Mouse (Mus musculus) adrenal gland, adult 2 months (tissue): ENCODE results near the gene Gm16434. TPM values are rescaled to one million over a fixed set of nuclear protein-coding genes. Genes with fewer than 3 reads are reported as not detected.
"Not testable (repeated sequence)": the region's sequence is repeated elsewhere in the genome, so short reads cannot be mapped to it uniquely, and the experiment has no call there.

Source experiments
- DNase-seq: peaks from one replicate; pipeline ENCODE4 v3.0.0; 2021
- long read RNA-seq: library from polyadenylated mRNA; stranded (forward); transcript quantifications from one replicate; pipeline ENCODE4 v2.0.0, GENCODE M21; 2021
- polyA plus RNA-seq: library from polyadenylated mRNA; depleted of rRNA; stranded (reverse); fragments of >200 nt; gene quantifications from 2 replicates; pipeline ENCODE4 v1.2.3, GENCODE M21; 2012; rRNA removed
- total RNA-seq, 2 experiments: library from RNA; stranded (reverse); gene quantifications; 2 replicates each; pipeline ENCODE4 v1.2.3; 2021

Gene Gm16434
- total RNA-seq (not detected), polyA plus RNA-seq (not detected in 2 replicates)
- long read RNA-seq: 0 reads

GRCm38 (mm10) chr14:7194440-7194839 is at the start of gene Gm16434:
Gene Gm16434, minus strand, starts transcription at chr14:7194540.
- not testable (repeated sequence) for DNase-seq

GRCm38 (mm10) chr14:7243498-7243897 is 49.2 kb upstream of the Gm16434 start:
- DNase-seq: not testable (repeated sequence)

GRCm38 (mm10) chr14:7200070-7200469 is 5.7 kb upstream of the Gm16434 start:
- not testable (repeated sequence) for DNase-seq

GRCm38 (mm10) chr14:7174483-7174971 is 19.8 kb downstream of the Gm16434 start, which contains the start of gene Gm3512:
Gene Gm3512, minus strand, starts transcription at chr14:7174533.
- DNase-seq: peak; percentile 5

Other genes with a start within 250 kb of the Gm16434 start
- not detected for gene Gm6356, start 220.7 kb downstream of the Gm16434 start, total RNA-seq
- gene Gm6356, start 220.7 kb downstream of the Gm16434 start, polyA plus RNA-seq: not detected in 2 replicates
- gene Gm10406, start 167.1 kb downstream of the Gm16434 start, total RNA-seq: not detected
- not detected in 2 replicates for gene Gm10406, start 167.1 kb downstream of the Gm16434 start, polyA plus RNA-seq
- gene Gm3685, start 149.6 kb downstream of the Gm16434 start, total RNA-seq: not detected
- gene Gm3685, start 149.6 kb downstream of the Gm16434 start, polyA plus RNA-seq: not detected in 2 replicates
- gene Gm3696, start 93.9 kb downstream of the Gm16434 start, total RNA-seq: under 1 TPM; 0.21 to 0.26 TPM
- not detected in 2 replicates for gene Gm3696, start 93.9 kb downstream of the Gm16434 start, polyA plus RNA-seq
- not detected for gene Gm6676, start 69.1 kb downstream of the Gm16434 start, total RNA-seq
- gene Gm6676, start 69.1 kb downstream of the Gm16434 start, polyA plus RNA-seq: not detected in 2 replicates
- gene Gm3512, start 20.0 kb downstream of the Gm16434 start, total RNA-seq: under 1 TPM; 0.20 to 0.69 TPM
- not detected in 2 replicates for gene Gm3512, start 20.0 kb downstream of the Gm16434 start, polyA plus RNA-seq
- not detected for gene Gm3727, start 70.2 kb upstream of the Gm16434 start, total RNA-seq
- not detected in 2 replicates for gene Gm3727, start 70.2 kb upstream of the Gm16434 start, polyA plus RNA-seq
- not detected for gene Gm3739, start 120.5 kb upstream of the Gm16434 start, total RNA-seq
- gene Gm3739, start 120.5 kb upstream of the Gm16434 start, polyA plus RNA-seq: not detected in 2 replicates
- not detected for gene Gm5797, start 137.9 kb upstream of the Gm16434 start, total RNA-seq
- not detected in 2 replicates for gene Gm5797, start 137.9 kb upstream of the Gm16434 start, polyA plus RNA-seq
- gene Gm8374, start 170.6 kb upstream of the Gm16434 start, total RNA-seq: not detected
- not detected in 2 replicates for gene Gm8374, start 170.6 kb upstream of the Gm16434 start, polyA plus RNA-seq